Mouse (Mus musculus) C2C12 (cell line): ENCODE data around the gene Ndufa3.

Experiments used
- CEBPB ChIP-seq: IDR thresholded peaks from one replicate; pipeline ENCODE4 v1.6.1; 2011; ENCODE audit warnings: low read depth, mild to moderate bottlenecking, control low read depth, moderate library complexity
- CTCF ChIP-seq: IDR thresholded peaks from one replicate; pipeline ENCODE4 v1.5.1; 2011; ENCODE audit not compliant: control insufficient read depth, insufficient read depth, insufficient read length
- MYOD1 ChIP-seq: IDR thresholded peaks from one replicate; pipeline ENCODE4 v1.6.1; 2011; ENCODE audit warnings: low read depth; ENCODE audit not compliant: control insufficient read depth, insufficient read length
- MYOG ChIP-seq: IDR thresholded peaks from one replicate; pipeline ENCODE4 v1.6.1; 2011; ENCODE audit not compliant: control insufficient read depth, insufficient read length; ENCODE audit errors: extremely low read depth

DNA sequence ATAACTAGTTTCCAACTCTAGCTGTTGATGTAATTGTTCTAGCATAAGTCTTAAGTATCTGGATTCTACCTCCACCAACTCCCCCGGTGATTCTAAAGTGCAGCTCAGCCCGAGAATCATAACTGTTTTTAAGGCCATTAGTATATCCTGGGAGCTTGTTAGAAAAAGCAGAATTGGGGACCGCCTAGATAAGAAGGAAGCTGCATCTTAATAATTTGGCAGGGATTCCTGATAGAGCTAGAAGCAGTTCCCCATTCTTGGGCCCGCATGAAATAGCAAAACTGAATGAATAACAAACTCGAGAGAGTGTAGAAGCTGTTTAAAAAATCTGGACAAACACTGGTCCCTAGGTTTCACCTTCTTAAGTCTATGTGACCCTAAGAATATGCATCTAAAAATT lies 26.2 kb downstream of the Ndufa3 start:
- TF ChIP-seq CTCF (no peak), MYOD1 (no peak), CEBPB (no peak), MYOG (no peak)
